Mouse (Mus musculus): ENCODE data around the gene Mcrip1. TPM values are rescaled to one million over a fixed set of nuclear protein-coding genes. Genes with fewer than 3 reads are reported as not detected.

Mcrip1 gene
- polyA plus RNA-seq, 1 experiment = 4.1 TPM

GRCm38 (mm10) chr11:120576365-120576981 lies 26.9 kb upstream of the Mcrip1 start:
- peaks cover 64% of the 10 kb centered on the region for H3K4me1 ChIP-seq (ENCODE audit: control insufficient read depth)
- peaks cover 37% of the 10 kb centered on the region for H3K36me3 ChIP-seq (ENCODE audit: control insufficient read depth)
- no peaks in the 10 kb centered on the region for H3K27me3 ChIP-seq (ENCODE audit: control insufficient read depth)
- H3K4me3 ChIP-seq (replicated peaks) = no peak overlapping the region
- no peaks in the 10 kb centered on the region for H3K9me3 ChIP-seq (ENCODE audit: control insufficient read depth, low read length)
- TF ChIP-seq GATA1 (IDR thresholded peaks at IDR 0.05; ENCODE audit: low read length) (no peak), TAL1 (IDR thresholded peaks at IDR 0.05; ENCODE audit: low read length) (no peak)

GRCm38 (mm10) chr11:120575940-120576339 lies 26.4 kb upstream of the Mcrip1 start:
- H3K9me3 ChIP-seq (ENCODE audit: control insufficient read depth, low read length) = no peaks in the 10 kb centered on the region
- H3K36me3 ChIP-seq (ENCODE audit: control insufficient read depth) = peaks cover 42% of the 10 kb centered on the region
- H3K27me3 ChIP-seq (ENCODE audit: control insufficient read depth) = no peaks in the 10 kb centered on the region
- peaks cover 67% of the 10 kb centered on the region for H3K4me1 ChIP-seq (ENCODE audit: control insufficient read depth)
- H3K4me3 ChIP-seq (replicated peaks) = no peak overlapping the region
- TF ChIP-seq GATA1 (IDR thresholded peaks at IDR 0.05; ENCODE audit: low read length) (no peak), TAL1 (IDR thresholded peaks at IDR 0.05; ENCODE audit: low read length) (no peak)

GRCm38 (mm10) chr11:120575046-120575445 lies 25.5 kb upstream of the Mcrip1 start:
- H3K4me1 ChIP-seq (ENCODE audit: control insufficient read depth) = peaks cover 65% of the 10 kb centered on the region
- TF ChIP-seq TAL1 (IDR thresholded peaks at IDR 0.05; ENCODE audit: low read length) = no peak
- H3K4me3 ChIP-seq (replicated peaks) = no peak overlapping the region
- peaks cover 48% of the 10 kb centered on the region for H3K36me3 ChIP-seq (ENCODE audit: control insufficient read depth)
- no peaks in the 10 kb centered on the region for H3K27me3 ChIP-seq (ENCODE audit: control insufficient read depth)
- H3K9me3 ChIP-seq (ENCODE audit: control insufficient read depth, low read length) = no peaks in the 10 kb centered on the region

- Histone ChIP-seq H3K36me3 (ENCODE audit: control insufficient read depth) (peaks cover 43% of the 10 kb centered on the region), H3K27me3 (ENCODE audit: control insufficient read depth) (no peaks in the 10 kb centered on the region), H3K4me1 (ENCODE audit: control insufficient read depth) (peaks cover 58% of the 10 kb centered on the region), H3K4me3 (replicated peaks) (peak overlapping the region; percentile 70), H3K9me3 (ENCODE audit: control insufficient read depth, low read length) (no peaks in the 10 kb centered on the region)
- TF ChIP-seq TAL1 (IDR thresholded peaks at IDR 0.05; ENCODE audit: low read length) = no peak
- TF ChIP-seq GATA1 (IDR thresholded peaks at IDR 0.05; ENCODE audit: low read length) = no peak
Measured at GRCm38 (mm10) chr11:120574278-120574600, 24.7 kb upstream of the Mcrip1 start.

GRCm38 (mm10) chr11:120573585-120574277 lies 24.2 kb upstream of the Mcrip1 start:
- Histone ChIP-seq H3K4me3 (replicated peaks) (peak overlapping the region; percentile 70), H3K27me3 (ENCODE audit: control insufficient read depth) (no peaks in the 10 kb centered on the region), H3K9me3 (ENCODE audit: control insufficient read depth, low read length) (no peaks in the 10 kb centered on the region), H3K36me3 (ENCODE audit: control insufficient read depth) (peaks cover 40% of the 10 kb centered on the region), H3K4me1 (ENCODE audit: control insufficient read depth) (peaks cover 53% of the 10 kb centered on the region)
- TF ChIP-seq TAL1 (IDR thresholded peaks at IDR 0.05; ENCODE audit: low read length) (no peak), GATA1 (IDR thresholded peaks at IDR 0.05; ENCODE audit: low read length) (no peak)

- Histone ChIP-seq H3K36me3 (ENCODE audit: control insufficient read depth) (peaks cover 40% of the 10 kb centered on the region), H3K9me3 (ENCODE audit: control insufficient read depth, low read length) (no peaks in the 10 kb centered on the region), H3K4me3 (replicated peaks) (peak within 1 kb of the TSS; percentile 70), H3K4me1 (ENCODE audit: control insufficient read depth) (peaks cover 47% of the 10 kb centered on the region), H3K27me3 (ENCODE audit: control insufficient read depth) (no peaks in the 10 kb centered on the region)
- TF ChIP-seq GATA1 (IDR thresholded peaks at IDR 0.05; ENCODE audit: low read length) (no peak), TAL1 (IDR thresholded peaks at IDR 0.05; ENCODE audit: low read length) (no peak)
Measured at GRCm38 (mm10) chr11:120572752-120573584, 23.4 kb upstream of the Mcrip1 start, which contains the start of gene P4hb. P4hb (minus strand) TSS chr11:120573253.

GRCm38 (mm10) chr11:120572417-120572751 lies 22.9 kb upstream of the Mcrip1 start:
- Histone ChIP-seq H3K9me3 (ENCODE audit: control insufficient read depth, low read length) (no peaks in the 10 kb centered on the region), H3K4me1 (ENCODE audit: control insufficient read depth) (peaks cover 46% of the 10 kb centered on the region), H3K4me3 (replicated peaks) (peak overlapping the region; percentile 70), H3K27me3 (ENCODE audit: control insufficient read depth) (no peaks in the 10 kb centered on the region), H3K36me3 (ENCODE audit: control insufficient read depth) (peaks cover 40% of the 10 kb centered on the region)
- TF ChIP-seq TAL1 (IDR thresholded peaks at IDR 0.05; ENCODE audit: low read length) (no peak), GATA1 (IDR thresholded peaks at IDR 0.05; ENCODE audit: low read length) (no peak)

- TF ChIP-seq TAL1 (IDR thresholded peaks at IDR 0.05; ENCODE audit: low read length) (no peak), GATA1 (IDR thresholded peaks at IDR 0.05; ENCODE audit: low read length) (no peak)
- H3K36me3 ChIP-seq (ENCODE audit: control insufficient read depth) = peaks cover 41% of the 10 kb centered on the region
- H3K9me3 ChIP-seq (ENCODE audit: control insufficient read depth, low read length) = no peaks in the 10 kb centered on the region
- H3K4me1 ChIP-seq (ENCODE audit: control insufficient read depth) = peaks cover 46% of the 10 kb centered on the region
- H3K27me3 ChIP-seq (ENCODE audit: control insufficient read depth) = no peaks in the 10 kb centered on the region
- peak overlapping the region; percentile 70 for H3K4me3 ChIP-seq (replicated peaks)
Measured at GRCm38 (mm10) chr11:120571754-120572416, 22.4 kb upstream of the Mcrip1 start.

GRCm38 (mm10) chr11:120571122-120571521 lies 21.6 kb upstream of the Mcrip1 start:
- Histone ChIP-seq H3K4me3 (replicated peaks) (peak overlapping the region; percentile 70), H3K4me1 (ENCODE audit: control insufficient read depth) (peaks cover 42% of the 10 kb centered on the region), H3K27me3 (ENCODE audit: control insufficient read depth) (no peaks in the 10 kb centered on the region), H3K36me3 (ENCODE audit: control insufficient read depth) (peaks cover 49% of the 10 kb centered on the region), H3K9me3 (ENCODE audit: control insufficient read depth, low read length) (no peaks in the 10 kb centered on the region)
- TF ChIP-seq TAL1 (IDR thresholded peaks at IDR 0.05; ENCODE audit: low read length) = no peak
- TF ChIP-seq GATA1 (IDR thresholded peaks at IDR 0.05; ENCODE audit: low read length) = no peak

All from erythroblast, embryonic 14.5 days (primary cell).